Mouse (Mus musculus) heart, adult 2 months (tissue): ENCODE results near the gene Nucb2. TPM values are rescaled to one million over a fixed set of nuclear protein-coding genes. Genes with fewer than 3 reads are reported as not detected.

ENCODE experiments used
- DNase-seq, 2 experiments: peaks; one replicate each; pipeline ENCODE4 v3.0.0; 2021
- H3K27ac ChIP-seq: fragments of 200-600 bp; 2 replicates; pipeline ENCODE4 v1.8.1; 2022
- H3K27me3 ChIP-seq: fragments of 200-500 bp; 2 replicates; pipeline ENCODE4 v1.6.1; 2012; ENCODE audit warnings: mild to moderate bottlenecking, low read length, inconsistent platforms, mixed read lengths; ENCODE audit not compliant: control insufficient read depth, insufficient read depth
- H3K36me3 ChIP-seq: fragments of 200-500 bp; 2 replicates; pipeline ENCODE4 v1.6.1; 2012; ENCODE audit warnings: low read length, inconsistent platforms; ENCODE audit not compliant: control insufficient read depth, insufficient read depth
- H3K4me1 ChIP-seq: fragments of 200-500 bp; 2 replicates; pipeline ENCODE4 v1.6.1; 2011; ENCODE audit warnings: low read length; ENCODE audit not compliant: control insufficient read depth, insufficient read depth
- H3K4me3 ChIP-seq: fragments of 200-600 bp; 2 replicates; pipeline ENCODE4 v1.8.1; 2022
- H3K79me2 ChIP-seq: fragments of 200-500 bp; replicated peaks from 2 replicates; pipeline ENCODE4 v1.6.1; 2012; ENCODE audit warnings: mild to moderate bottlenecking, inconsistent platforms, low read length, moderate library complexity, mixed read lengths; ENCODE audit not compliant: control insufficient read depth, insufficient read depth
- H3K9ac ChIP-seq: fragments of 200-500 bp; 2 replicates; pipeline ENCODE4 v1.6.1; 2012; ENCODE audit warnings: low read depth, mild to moderate bottlenecking, control low read depth, inconsistent platforms, low read length, mixed read lengths
- CTCF ChIP-seq: fragments of 200-600 bp; IDR thresholded peaks from 2 replicates; pipeline ENCODE4 v1.8.1; 2022; ENCODE audit warnings: antibody characterized with exemption, mild to moderate bottlenecking, moderate library complexity
- EP300 ChIP-seq: fragments of 200-500 bp; IDR thresholded peaks from 2 replicates; pipeline ENCODE4 v1.6.1; 2011; ENCODE audit warnings: low read depth, low read length, control low read depth; ENCODE audit not compliant: insufficient read depth
- POLR2A ChIP-seq: fragments of 200-500 bp; IDR thresholded peaks from 2 replicates; pipeline ENCODE4 v1.6.1; 2011; ENCODE audit warnings: mild to moderate bottlenecking, low read depth, low read length, control low read depth; ENCODE audit not compliant: insufficient read depth
- WGBS: fragments of 180-500 bp; shearing (Covaris S2); methylation state at CpG from one replicate; pipeline ENCODE4 v1.1.7; 2018; 5-methylcytosine and 5-hydroxymethylcytosine counted together
- intact Hi-C: fragments of 180-260 bp; cut with DNase I; formaldehyde crosslinking; loops from one replicate; pipeline ENCODE4 v1.15.1; 2025
- polyA plus RNA-seq: library from polyadenylated mRNA; depleted of rRNA; stranded (reverse); fragments of >200 nt; gene quantifications from 2 replicates; pipeline ENCODE4 v1.2.3, GENCODE M21; 2012; rRNA removed
- total RNA-seq, 2 experiments: library from RNA; stranded (reverse); gene quantifications; 2 replicates each; pipeline ENCODE4 v1.2.3; 2021

Gene Nucb2
- total and polyA plus RNA-seq, 3 experiments: 1.8 to 7.3 (median 6.9) TPM

- 51% methylated on average over 4 of the region's 4 CpGs for WGBS
- no peaks in the 10 kb centered on the region for H3K27me3 ChIP-seq
- H3K4me1 ChIP-seq: no peaks in the 10 kb centered on the region
- TF ChIP-seq EP300 (no peak), POLR2A (no peak), CTCF (no peak)
- H3K36me3 ChIP-seq: peaks cover 2% of the 10 kb centered on the region; the same call in 1 of the 2 replicates
- no peak for DNase-seq
- no peaks in the 10 kb centered on the region for H3K79me2 ChIP-seq
- intact Hi-C loops: no loop called here
- H3K9ac ChIP-seq: no peak overlapping the region
- H3K27ac ChIP-seq: no peak overlapping the region
- no peak overlapping the region for H3K4me3 ChIP-seq
Measured at GRCm38 (mm10) chr7:116529793-116530192, 25.6 kb downstream of the Nucb2 start.

GRCm38 (mm10) chr7:116530470-116530869 is 26.3 kb downstream of the Nucb2 start:
- intact Hi-C loops: no loop called here

GRCm38 (mm10) chr7:116531311-116531710 is 27.1 kb downstream of the Nucb2 start:
- intact Hi-C loops: loop anchor here (1.0 kb wide), 1 partner anchor 77 kb away; no protein-coding TSS in a partner anchor
- H3K4me3 ChIP-seq: no peak overlapping the region
- no peaks in the 10 kb centered on the region for H3K79me2 ChIP-seq
- WGBS: 69% methylated on average over 4 of the region's 4 CpGs
- H3K9ac ChIP-seq: no peak overlapping the region
- no peaks in the 10 kb centered on the region for H3K36me3 ChIP-seq
- TF ChIP-seq EP300 (0 out of 2 replicates have a peak, but pooled peaks have one; percentile 37), POLR2A (no peak), CTCF (peak; percentile 81)
- DNase-seq: no peak
- no peaks in the 10 kb centered on the region for H3K4me1 ChIP-seq
- no peaks in the 10 kb centered on the region for H3K27me3 ChIP-seq
- H3K27ac ChIP-seq: no peak overlapping the region

More at GRCm38 (mm10) chr7:116530470-116530869, 26.3 kb downstream of the Nucb2 start:
- WGBS: 96% methylated on average over 5 of the region's 5 CpGs
- no peak overlapping the region for H3K9ac ChIP-seq
- no peak overlapping the region for H3K27ac ChIP-seq
- H3K79me2 ChIP-seq: no peaks in the 10 kb centered on the region
- H3K27me3 ChIP-seq: no peaks in the 10 kb centered on the region
- H3K4me1 ChIP-seq: no peaks in the 10 kb centered on the region
- H3K36me3 ChIP-seq: no peaks in the 10 kb centered on the region
- no peak for DNase-seq
- TF ChIP-seq EP300 (no peak), CTCF (no peak), POLR2A (no peak)
- H3K4me3 ChIP-seq: no peak overlapping the region

- intact Hi-C loops: no loop called here
- TF ChIP-seq CTCF (no peak), POLR2A (no peak), EP300 (no peak)
- H3K79me2 ChIP-seq: no peaks in the 10 kb centered on the region
- H3K36me3 ChIP-seq: no peaks in the 10 kb centered on the region
- DNase-seq: no peak
- H3K27me3 ChIP-seq: no peaks in the 10 kb centered on the region
- H3K4me1 ChIP-seq: no peaks in the 10 kb centered on the region
- H3K9ac ChIP-seq: no peak overlapping the region
- no peak overlapping the region for H3K4me3 ChIP-seq
- no peak overlapping the region for H3K27ac ChIP-seq
Measured at GRCm38 (mm10) chr7:116556834-116557233, 52.7 kb downstream of the Nucb2 start.

- intact Hi-C loops: no loop called here
- TF ChIP-seq POLR2A: no peak
- no peak for TF ChIP-seq CTCF
- TF ChIP-seq EP300: no peak
- no peaks in the 10 kb centered on the region for H3K4me1 ChIP-seq
Measured at GRCm38 (mm10) chr7:116574551-116574950, 70.4 kb downstream of the Nucb2 start.

More at GRCm38 (mm10) chr7:116574551-116574950, 70.4 kb downstream of the Nucb2 start:
- H3K4me3 ChIP-seq: no peak overlapping the region
- H3K27ac ChIP-seq: no peak overlapping the region
- DNase-seq: no peak
- no peaks in the 10 kb centered on the region for H3K27me3 ChIP-seq
- H3K79me2 ChIP-seq: no peaks in the 10 kb centered on the region
- H3K36me3 ChIP-seq: no peaks in the 10 kb centered on the region
- H3K9ac ChIP-seq: no peak overlapping the region

Other genes starting within 250 kb of the Nucb2 start
- gene Plekha7, start 196.0 kb upstream of the Nucb2 start, total RNA-seq: 1 to 10 TPM; 4.5 to 6.3 TPM
- gene Plekha7, start 196.0 kb upstream of the Nucb2 start, polyA plus RNA-seq: 13.7 and 19.3 TPM in 2 replicates
- 100 to 1,000 TPM; 328 to 384 TPM for gene Rps13, start 170.2 kb upstream of the Nucb2 start, total RNA-seq
- 110 and 146 TPM in 2 replicates for gene Rps13, start 170.2 kb upstream of the Nucb2 start, polyA plus RNA-seq
- 10 to 100 TPM; 13.4 to 16.3 TPM for gene Pik3c2a, start 60.9 kb upstream of the Nucb2 start, total RNA-seq
- 2.5 and 5.0 TPM in 2 replicates for gene Pik3c2a, start 60.9 kb upstream of the Nucb2 start, polyA plus RNA-seq